Mouse (Mus musculus): ENCODE measurements at regions not wholly inside any gene's neighbourhood (a gene's known extent, or its start where the extent isn't known, plus 50 kb on each side); places are given as distances from the start of the nearest gene placed in this dataset.

GRCm38 (mm10) chr4:67141896-67142295 is 314.5 kb downstream of the Tlr4 start:
- DNase-seq, result no peak

GRCm38 (mm10) chr4:67148521-67148920 is 321.1 kb downstream of the Tlr4 start:
- DNase-seq, result no peak

- DNase-seq, result no peak
Observed at GRCm38 (mm10) chr4:67162673-67163072, 335.3 kb downstream of the Tlr4 start.

GRCm38 (mm10) chr4:67167720-67168119 is 340.3 kb downstream of the Tlr4 start:
- no peak for DNase-seq

GRCm38 (mm10) chr4:67187725-67188510 is 360.5 kb downstream of the Tlr4 start:
- no peak for DNase-seq

- DNase-seq, result no peak
Observed at GRCm38 (mm10) chr4:67190536-67190935, 363.2 kb downstream of the Tlr4 start.

- DNase-seq, result no peak
Observed at GRCm38 (mm10) chr4:67194425-67194824, 367.0 kb downstream of the Tlr4 start.

GRCm38 (mm10) chr4:67196907-67197306 is 369.5 kb downstream of the Tlr4 start:
- no peak for DNase-seq

GRCm38 (mm10) chr4:67208406-67208805 is 381.0 kb downstream of the Tlr4 start:
- peak; percentile 19 for DNase-seq

GRCm38 (mm10) chr4:67213363-67213762 is 386.0 kb downstream of the Tlr4 start:
- DNase-seq, result no peak

- DNase-seq, result no peak
Observed at GRCm38 (mm10) chr4:67224533-67224932, 397.1 kb downstream of the Tlr4 start.

GRCm38 (mm10) chr4:67229214-67229613 is 401.8 kb downstream of the Tlr4 start:
- no peak for DNase-seq

GRCm38 (mm10) chr4:67273553-67273952 is 446.2 kb downstream of the Tlr4 start:
- no peak for DNase-seq

- no peak for DNase-seq
Observed at GRCm38 (mm10) chr4:67301020-67301419, 473.6 kb downstream of the Tlr4 start.

- DNase-seq, result no peak
Observed at GRCm38 (mm10) chr4:67301740-67302139, 474.4 kb downstream of the Tlr4 start.

- DNase-seq, result peak; percentile 18
Observed at GRCm38 (mm10) chr4:67320098-67320497, 492.7 kb downstream of the Tlr4 start.
